Mouse (Mus musculus): Measurements from ENCODE around the gene Aldh16a1.
A peak's percentile ranks its signal among the peaks of the same experiment; 100 is the strongest.

- peak; percentile 49 for TF ChIP-seq CTCF (conservative IDR thresholded peaks at IDR 0.05; ENCODE audit: low read length)
- no peak for TF ChIP-seq NANOG (IDR thresholded peaks at IDR 0.05; ENCODE audit: borderline replicate concordance, low read length)
- no peak for TF ChIP-seq POU5F1 (IDR thresholded peaks at IDR 0.05; ENCODE audit: borderline replicate concordance, low read length)
These were observed 44.1 kb upstream of the Aldh16a1 start for GRCm38 (mm10) chr7:45198435-45198834.

Data from E14TG2a.4 (cell line).